Mouse (Mus musculus) MEL (cell line): ENCODE measurements at regions not wholly inside any gene's neighbourhood (a gene's known extent, or its start where the extent isn't known, plus 50 kb on each side); places are given as distances from the start of the nearest gene placed in this dataset.

Experiments
- DNase-seq: peaks from one replicate; pipeline ENCODE4 v3.0.0; 2011; ENCODE audit warnings: low read depth, low spot score
- H3K27ac ChIP-seq: 2 replicates; pipeline ENCODE4 v1.5.1; 2012; ENCODE audit warnings: low read depth, mild to moderate bottlenecking, control low read depth, low read length, moderate library complexity; ENCODE audit not compliant: control insufficient read depth
- H3K27me3 ChIP-seq, 2 experiments: fragments of 150-350 bp in 1 of 2; sonication (generic) in 1 of 2; 2 replicates each; pipeline ENCODE4 v1.6.1; 2012; ENCODE audit warnings: low read length in 2 of 2, mild to moderate bottlenecking in 2 of 2, improper control_type of control experiment in 1 of 2, moderate library complexity in 1 of 2; ENCODE audit not compliant: insufficient read depth in 2 of 2, control insufficient read depth in 1 of 2
- H3K36me3 ChIP-seq, 2 experiments: 2 replicates each; pipeline ENCODE4 v1.6.1; 2012 to 2014; ENCODE audit warnings: low read length in 2 of 2, improper control_type of control experiment in 1 of 2, inconsistent platforms in 1 of 2, mild to moderate bottlenecking in 1 of 2; ENCODE audit not compliant: insufficient read depth in 2 of 2, control insufficient read depth in 1 of 2
- H3K4me1 ChIP-seq, 2 experiments: fragments of 150-350 bp in 1 of 2; sonication (generic) in 1 of 2; 2 replicates each; pipeline ENCODE4 v1.6.1; 2012; ENCODE audit warnings: low read length in 2 of 2, improper control_type of control experiment in 1 of 2, mild to moderate bottlenecking in 1 of 2; ENCODE audit not compliant: insufficient read depth in 2 of 2, control insufficient read depth in 1 of 2
- H3K4me3 ChIP-seq, 2 experiments: fragments of 150-350 bp in 1 of 2; sonication (generic) in 1 of 2; 2 replicates each; pipeline ENCODE4 v1.5.1; 2012; ENCODE audit warnings: low read depth in 2 of 2, low read length in 2 of 2, mild to moderate bottlenecking in 2 of 2, moderate library complexity in 2 of 2, control low read depth in 1 of 2, improper control_type of control experiment in 1 of 2; ENCODE audit not compliant: control insufficient read depth in 1 of 2, insufficient read depth in 1 of 2
- H3K79me2 ChIP-seq: 2 replicates; pipeline ENCODE4 v1.6.1; 2012; ENCODE audit warnings: mild to moderate bottlenecking, low read length, moderate library complexity; ENCODE audit not compliant: control insufficient read depth, poor library complexity, insufficient read depth
- H3K9ac ChIP-seq: 2 replicates; pipeline ENCODE4 v1.6.1; 2012; ENCODE audit warnings: low read depth, mild to moderate bottlenecking, control low read depth, low read length, moderate library complexity; ENCODE audit not compliant: control insufficient read depth, poor library complexity, severe bottlenecking
- H3K9me3 ChIP-seq: fragments of 150-350 bp; sonication (generic); replicated peaks from 2 replicates; pipeline ENCODE4 v1.6.1; 2012; ENCODE audit warnings: mild to moderate bottlenecking, low read length, improper control_type of control experiment, moderate library complexity; ENCODE audit not compliant: insufficient read depth
- BHLHE40 ChIP-seq: IDR thresholded peaks from 2 replicates; pipeline ENCODE4 v1.6.1; 2012; ENCODE audit warnings: low read depth, mild to moderate bottlenecking, inconsistent platforms, low read length, improper control_type of control experiment, borderline replicate concordance
- CHD2 ChIP-seq: IDR thresholded peaks from 2 replicates; pipeline ENCODE4 v1.6.1; 2011; ENCODE audit warnings: low read length, improper control_type of control experiment
- CTCF ChIP-seq, 3 experiments: IDR thresholded peaks in 2 of 3; conservative IDR thresholded peaks in 1 of 3; 2 replicates each; pipeline ENCODE4 v1.5.1; 2011 to 2012; ENCODE audit warnings: low read length in 3 of 3, low read depth in 2 of 3, mild to moderate bottlenecking in 2 of 3, improper control_type of control experiment in 1 of 3, inconsistent platforms in 1 of 3, mixed read lengths in 1 of 3, moderate library complexity in 1 of 3; ENCODE audit not compliant: control insufficient read depth in 1 of 3, insufficient read depth in 1 of 3, poor library complexity in 1 of 3, severe bottlenecking in 1 of 3
- ELF1 ChIP-seq: IDR thresholded peaks from 2 replicates; pipeline ENCODE4 v1.6.1; 2014; ENCODE audit warnings: low read depth, mild to moderate bottlenecking, inconsistent platforms, low read length, improper control_type of control experiment, moderate library complexity
- GATA1 ChIP-seq: IDR thresholded peaks from 2 replicates; pipeline ENCODE4 v1.6.1; 2011; ENCODE audit warnings: low read depth, low read length, improper control_type of control experiment
- KAT2A ChIP-seq: conservative IDR thresholded peaks from 2 replicates; pipeline ENCODE4 v1.6.1; 2012; ENCODE audit warnings: low read depth, low read length, improper control_type of control experiment, inconsistent platforms
- MAX ChIP-seq: IDR thresholded peaks from 2 replicates; pipeline ENCODE4 v1.6.1; 2011; ENCODE audit warnings: low read length, improper control_type of control experiment
- MAZ ChIP-seq: IDR thresholded peaks from 2 replicates; pipeline ENCODE4 v1.6.1; 2012; ENCODE audit warnings: low read depth, mild to moderate bottlenecking, inconsistent platforms, low read length, improper control_type of control experiment
- MEF2A ChIP-seq: IDR thresholded peaks from 2 replicates; pipeline ENCODE4 v1.6.1; 2014; ENCODE audit warnings: low read depth, mild to moderate bottlenecking, inconsistent platforms, low read length, improper control_type of control experiment; ENCODE audit not compliant: poor library complexity, insufficient replicate concordance, severe bottlenecking; ENCODE audit errors: extremely low read depth
- POLR2A ChIP-seq, 2 experiments: IDR thresholded peaks; 2 replicates each; pipeline ENCODE4 v1.6.1; 2011 to 2012; ENCODE audit warnings: low read length in 2 of 2, mild to moderate bottlenecking in 2 of 2, control low read depth in 1 of 2, improper control_type of control experiment in 1 of 2, low read depth in 1 of 2, moderate library complexity in 1 of 2; ENCODE audit not compliant: control insufficient read depth in 1 of 2, insufficient read depth in 1 of 2, poor library complexity in 1 of 2
- POLR2AphosphoS2 ChIP-seq: IDR thresholded peaks from 2 replicates; pipeline ENCODE4 v1.6.1; 2011; ENCODE audit warnings: low read length, improper control_type of control experiment
- POLR2AphosphoS5 ChIP-seq: IDR thresholded peaks from 2 replicates; pipeline ENCODE4 v1.6.1; 2012; ENCODE audit warnings: low read depth, borderline replicate concordance, mild to moderate bottlenecking, inconsistent platforms, low read length, moderate library complexity, mixed read lengths
- RAD21 ChIP-seq: IDR thresholded peaks from 2 replicates; pipeline ENCODE4 v1.6.1; 2011; ENCODE audit warnings: mild to moderate bottlenecking, low read depth, low read length, improper control_type of control experiment
- TCF12 ChIP-seq: IDR thresholded peaks from 2 replicates; pipeline ENCODE4 v1.6.1; 2014; ENCODE audit warnings: low read depth, mild to moderate bottlenecking, inconsistent platforms, low read length, improper control_type of control experiment, moderate library complexity
- UBTF ChIP-seq: IDR thresholded peaks from 2 replicates; pipeline ENCODE4 v1.6.1; 2012; ENCODE audit warnings: low read depth, mild to moderate bottlenecking, inconsistent platforms, low read length, improper control_type of control experiment, moderate library complexity, borderline replicate concordance; ENCODE audit not compliant: insufficient read depth
- USF1 ChIP-seq: IDR thresholded peaks from 2 replicates; pipeline ENCODE4 v1.6.1; 2014; ENCODE audit warnings: low read depth, mild to moderate bottlenecking, inconsistent platforms, low read length, improper control_type of control experiment, moderate library complexity
- USF2 ChIP-seq, 2 experiments: IDR thresholded peaks; 2 replicates each; pipeline ENCODE4 v1.6.1; 2011 to 2012; ENCODE audit warnings: improper control_type of control experiment in 2 of 2, low read length in 2 of 2, borderline replicate concordance in 1 of 2, inconsistent platforms in 1 of 2, low read depth in 1 of 2, mild to moderate bottlenecking in 1 of 2; ENCODE audit not compliant: insufficient read depth in 1 of 2
- ZC3H11A ChIP-seq: IDR thresholded peaks from 2 replicates; pipeline ENCODE4 v1.6.1; 2012; ENCODE audit warnings: low read depth, mild to moderate bottlenecking, inconsistent platforms, low read length, improper control_type of control experiment

DNA sequence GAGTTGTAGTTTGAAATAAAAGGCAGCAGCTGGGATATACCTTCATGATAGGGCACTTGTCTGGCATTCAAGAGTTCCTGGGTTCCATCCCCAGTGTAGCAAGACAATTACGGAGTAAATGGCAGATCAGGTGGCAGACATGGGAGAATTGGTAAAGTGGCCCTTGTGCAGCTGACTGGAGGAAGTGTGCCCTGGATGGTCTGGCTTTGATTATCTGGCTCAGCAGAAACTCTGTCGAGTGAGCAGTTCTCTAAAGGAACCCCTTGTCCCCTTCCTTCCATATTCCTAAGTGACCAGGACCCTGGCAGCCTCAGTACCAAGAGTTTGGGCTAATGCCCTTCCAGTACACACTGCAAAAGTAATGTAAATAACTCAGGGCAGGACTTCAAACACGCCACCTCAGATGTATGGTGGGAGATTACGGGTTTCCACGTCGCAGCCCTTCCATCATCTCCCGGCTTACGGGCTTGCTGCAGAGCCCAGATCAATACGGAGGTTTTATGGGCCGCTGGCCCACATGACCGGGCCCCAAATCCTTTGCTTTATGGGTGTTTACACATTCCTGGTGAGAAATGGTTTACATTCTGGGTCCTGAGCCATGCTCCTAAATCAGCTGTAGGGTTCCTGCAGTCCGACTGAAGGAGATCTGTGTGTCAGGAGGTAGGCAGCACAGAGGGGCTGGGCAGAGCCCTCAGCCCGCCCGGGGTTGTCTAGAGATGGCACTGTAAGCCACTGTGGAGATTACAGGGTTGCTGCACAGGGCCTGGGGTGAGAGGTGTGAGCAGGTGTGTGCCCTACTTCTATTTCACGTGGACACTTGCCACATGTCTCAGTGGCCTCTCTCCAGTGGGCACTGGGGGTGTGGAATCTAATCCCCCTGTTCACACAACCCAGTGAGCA lies 50.4 kb upstream of the Hand1 start:
- DNase-seq, result no peak
- Histone ChIP-seq H3K79me2 (no peaks in the 10 kb centered on the region), H3K36me3 (no peaks in the 10 kb centered on the region), H3K27ac (no peak overlapping the region), H3K9ac (no peak overlapping the region), H3K9me3 (no peaks in the 10 kb centered on the region), H3K4me3 (no peak overlapping the region), H3K4me1 (no peaks in the 10 kb centered on the region), H3K27me3 (peaks cover 17 to 19% of the 10 kb centered on the region in 2 experiments)
- TF ChIP-seq CHD2 (no peak), ZC3H11A (no peak), KAT2A (no peak), TCF12 (no peak), BHLHE40 (no peak), RAD21 (no peak), POLR2AphosphoS5 (no peak), POLR2A (IDR thresholded peaks at IDR 0.05; ENCODE audit: control insufficient read depth in 1 of 2, insufficient read depth in 1 of 2, low read depth in 1 of 2, low read length in 2 of 2, poor library complexity in 1 of 2) (no peak), MEF2A (no peak), MAX (no peak), MAZ (no peak), USF2 (IDR thresholded peaks at IDR 0.05; ENCODE audit: borderline replicate concordance in 1 of 2, insufficient read depth in 1 of 2, low read depth in 1 of 2, low read length in 2 of 2) (no peak), ELF1 (no peak), USF1 (no peak), POLR2AphosphoS2 (no peak), CTCF (IDR thresholded peaks at IDR 0.05 in 2 of 3, conservative IDR thresholded peaks at IDR 0.05 in 1 of 3; ENCODE audit: control insufficient read depth in 1 of 3, insufficient read depth in 1 of 3, low read depth in 2 of 3, low read length in 3 of 3, poor library complexity in 1 of 3, severe bottlenecking in 1 of 3) (no peak), GATA1 (no peak), UBTF (no peak)
